Mouse (Mus musculus) limb, embryonic 14.5 days (tissue): ENCODE results near the gene Slc35g1. TPM values are rescaled to one million over a fixed set of nuclear protein-coding genes. Genes with fewer than 3 reads are reported as not detected.
"Not testable (repeated sequence)": the region's sequence is repeated elsewhere in the genome, so short reads cannot be mapped to it uniquely, and the experiment has no call there.

Source experiments
- ATAC-seq: fragments of 200-750 bp; cut with Nextera tagmentation; 2 replicates; pipeline ENCODE4 v1.8.0; 2017; ENCODE audit warnings: low read depth, moderate number of reproducible peaks, moderate TSS enrichment; ENCODE audit not compliant: low FRiP score
- DNase-seq: peaks from one replicate; pipeline ENCODE4 v3.0.0-alpha.2; 2015; ENCODE audit warnings: low spot score
- H3K27ac ChIP-seq: fragments of 300-500 bp; sonication (generic); replicated peaks from 2 replicates; pipeline ENCODE4 v1.5.1; 2014; ENCODE audit warnings: low read depth, mild to moderate bottlenecking, low read length, moderate library complexity, mixed read lengths
- H3K27me3 ChIP-seq: fragments of 300-500 bp; sonication (generic); 2 replicates; pipeline ENCODE4 v1.6.1; 2014; ENCODE audit warnings: low read length, mixed read lengths; ENCODE audit not compliant: control insufficient read depth, insufficient read depth
- H3K36me3 ChIP-seq: fragments of 300-500 bp; sonication (generic); 2 replicates; pipeline ENCODE4 v1.6.1; 2014; ENCODE audit warnings: mild to moderate bottlenecking, low read length, moderate library complexity, mixed read lengths; ENCODE audit not compliant: control insufficient read depth, insufficient read depth
- H3K4me1 ChIP-seq: fragments of 300-500 bp; sonication (generic); 2 replicates; pipeline ENCODE4 v1.6.1; 2014; ENCODE audit warnings: antibody characterized with exemption, low read length, mixed read lengths; ENCODE audit not compliant: control insufficient read depth, insufficient read depth
- H3K4me2 ChIP-seq: fragments of 300-500 bp; sonication (generic); replicated peaks from 2 replicates; pipeline ENCODE4 v1.6.1; 2014; ENCODE audit warnings: low read depth, mild to moderate bottlenecking, low read length, moderate library complexity; ENCODE audit not compliant: severe bottlenecking
- H3K4me3 ChIP-seq: fragments of 300-500 bp; sonication (generic); replicated peaks from 2 replicates; pipeline ENCODE4 v1.5.1; 2014; ENCODE audit warnings: low read length
- H3K9ac ChIP-seq: fragments of 300-500 bp; sonication (generic); 2 replicates; pipeline ENCODE4 v1.6.1; 2014; ENCODE audit warnings: mild to moderate bottlenecking, low read depth, low read length, moderate library complexity; ENCODE audit not compliant: severe bottlenecking
- H3K9me3 ChIP-seq: fragments of 300-500 bp; sonication (generic); 2 replicates; pipeline ENCODE4 v1.6.1; 2016; ENCODE audit warnings: low read length; ENCODE audit not compliant: control insufficient read depth
- POLR2A ChIP-seq: fragments of 200-500 bp; IDR thresholded peaks from 2 replicates; pipeline ENCODE4 v1.8.0; 2012; ENCODE audit warnings: inconsistent platforms, mild to moderate bottlenecking, moderate library complexity, borderline replicate concordance; ENCODE audit not compliant: insufficient read depth, insufficient read length; ENCODE audit errors: extremely low read depth
- WGBS: fragments of 180-500 bp; shearing (Covaris S2); extraction: QIAGEN DNeasy Blood & Tissue Kit; methylation state at CpG from one replicate; pipeline ENCODE4 v1.1.7; 2014; 5-methylcytosine and 5-hydroxymethylcytosine counted together
- polyA plus RNA-seq, 2 experiments: library from polyadenylated mRNA; depleted of rRNA in 1 of 2; stranded (reverse) in 1 of 2; unstranded in 1 of 2; fragments of >200 nt; fragmentation: Nextera tagmentation in 1 of 2; extraction: Ambion mirVana in 1 of 2; gene quantifications; 2 replicates each; pipeline versions ENCODE4 v1.2.1 to v1.2.3; 2012 to 2014

The Slc35g1 gene
- polyA plus RNA-seq, 2 experiments: 3.1 to 3.8 TPM

DNA sequence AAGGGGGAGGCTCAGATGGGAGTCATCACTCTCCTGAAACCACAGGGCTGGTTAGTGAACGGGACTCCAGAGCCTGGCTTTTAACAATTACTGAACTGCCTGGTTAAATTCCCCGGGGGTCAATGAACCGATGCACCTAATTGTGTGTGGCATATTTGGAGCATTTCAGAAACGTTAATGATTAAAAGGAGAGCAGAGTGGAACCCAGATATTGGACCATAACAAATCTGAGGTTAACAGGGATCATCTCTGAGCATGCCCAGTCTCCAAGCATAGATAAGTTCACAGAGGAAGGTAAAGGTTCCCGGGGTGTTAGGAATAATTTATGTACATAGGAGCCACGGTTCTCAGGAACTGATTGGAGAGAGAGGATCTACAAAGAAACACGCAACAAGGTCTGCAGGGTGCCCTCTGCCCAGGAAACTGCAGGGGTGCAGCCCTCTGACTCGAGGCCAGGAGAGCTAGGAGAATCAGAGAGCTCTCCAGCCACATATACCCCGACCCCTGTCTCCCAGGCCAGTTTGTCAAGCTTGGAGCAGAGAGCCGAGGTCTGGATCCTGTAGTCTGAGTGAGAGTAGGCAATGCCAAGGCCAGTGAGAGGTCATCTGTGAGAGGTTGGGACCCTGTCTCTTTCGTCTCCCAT lies 23.2 kb upstream of the Slc35g1 start:
- Histone ChIP-seq H3K36me3 (no peaks in the 10 kb centered on the region), H3K4me1 (no peaks in the 10 kb centered on the region), H3K4me3 (no peak overlapping the region), H3K9ac (no peak overlapping the region), H3K27me3 (no peaks in the 10 kb centered on the region), H3K27ac (no peak overlapping the region), H3K9me3 (no peaks in the 10 kb centered on the region), H3K4me2 (no peak overlapping the region)
- DNase-seq (no peak), ATAC-seq (no peak)
- 21% methylated on average over 11 of the region's 11 CpGs for WGBS
- TF ChIP-seq POLR2A: no peak

DNA sequence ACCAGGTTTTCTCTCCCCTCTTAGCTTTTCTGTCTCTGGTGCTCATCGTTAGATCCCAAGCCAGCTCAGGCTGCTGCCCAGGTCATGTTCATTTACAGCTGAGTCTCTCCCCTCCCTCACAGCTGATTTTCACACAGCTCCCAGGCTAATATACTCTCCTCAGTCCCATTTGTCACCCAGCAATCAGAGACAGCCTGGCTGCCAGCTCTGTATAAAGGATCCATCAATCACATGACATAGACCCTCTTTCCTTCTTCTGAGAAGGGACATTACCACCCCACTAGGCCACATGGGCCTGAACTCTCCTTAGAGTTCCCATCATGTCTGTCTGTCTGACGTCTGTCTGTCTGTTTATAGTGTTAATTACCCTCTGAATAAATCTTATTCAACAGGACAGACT lies 22.4 kb upstream of the Slc35g1 start:
- H3K9ac ChIP-seq: no peak overlapping the region
- no peak overlapping the region for H3K4me3 ChIP-seq
- no peak for ATAC-seq
- WGBS: 33% methylated on average over 2 of the region's 2 CpGs
- TF ChIP-seq POLR2A: no peak
- no peaks in the 10 kb centered on the region for H3K4me1 ChIP-seq
- H3K4me2 ChIP-seq: no peak overlapping the region
- no peak for DNase-seq
- no peaks in the 10 kb centered on the region for H3K9me3 ChIP-seq
- no peaks in the 10 kb centered on the region for H3K27me3 ChIP-seq
- H3K36me3 ChIP-seq: no peaks in the 10 kb centered on the region
- no peak overlapping the region for H3K27ac ChIP-seq

DNA sequence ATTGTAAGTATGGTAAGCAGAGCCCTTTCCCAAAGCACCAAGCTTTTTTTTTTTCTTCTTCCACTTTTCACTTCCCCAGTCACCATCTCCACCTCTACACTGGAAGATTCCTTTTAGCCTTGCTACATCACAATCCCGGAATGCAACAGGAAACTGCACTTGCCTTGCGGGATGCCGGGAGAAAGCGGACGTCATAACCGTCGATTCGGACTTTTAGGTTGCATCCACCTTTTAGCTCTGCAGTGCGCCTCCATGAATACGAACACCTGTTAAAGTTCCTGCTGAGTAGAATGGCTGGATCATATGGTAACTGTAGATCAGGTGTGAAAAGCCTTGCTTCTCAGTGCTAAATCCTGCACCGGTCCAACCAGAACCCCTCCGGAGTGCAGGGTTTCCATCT lies 12.0 kb upstream of the Slc35g1 start:
- Histone ChIP-seq H3K4me2 (no peak overlapping the region), H3K9me3 (no peaks in the 10 kb centered on the region), H3K36me3 (no peaks in the 10 kb centered on the region), H3K4me3 (no peak overlapping the region), H3K27me3 (no peaks in the 10 kb centered on the region), H3K4me1 (no peaks in the 10 kb centered on the region), H3K9ac (no peak overlapping the region), H3K27ac (no peak overlapping the region)
- WGBS: 86% methylated on average over 12 of the region's 12 CpGs
- ATAC-seq (no peak), DNase-seq (no peak)
- TF ChIP-seq POLR2A: no peak

DNA sequence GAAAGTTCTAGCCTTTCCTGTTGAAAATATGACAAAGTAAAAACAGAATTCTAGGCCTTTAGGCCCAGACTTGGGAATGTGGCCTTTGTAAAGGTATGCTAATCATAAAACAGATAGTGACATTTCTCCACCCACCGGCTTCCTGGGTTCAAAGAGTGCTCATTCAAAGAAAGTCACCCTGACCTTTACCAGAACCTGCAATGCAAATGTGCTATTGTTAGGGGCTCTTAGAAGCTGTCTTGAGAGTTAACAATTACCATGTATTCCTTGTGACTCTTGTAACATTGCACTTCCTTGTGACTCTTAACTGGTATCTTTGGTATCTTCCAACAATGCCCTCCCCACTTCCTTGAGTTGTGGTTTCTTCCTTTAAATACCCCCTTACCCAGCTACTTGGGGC lies 8.8 kb upstream of the Slc35g1 start:
- ATAC-seq, H3K4me2 ChIP-seq, H3K9ac ChIP-seq, H3K36me3 ChIP-seq, H3K27ac ChIP-seq, H3K4me1 ChIP-seq, DNase-seq, H3K4me3 ChIP-seq, H3K9me3 ChIP-seq, H3K27me3 ChIP-seq: not testable (repeated sequence)
- 90% methylated on average over 1 of the region's 1 CpGs for WGBS

DNA sequence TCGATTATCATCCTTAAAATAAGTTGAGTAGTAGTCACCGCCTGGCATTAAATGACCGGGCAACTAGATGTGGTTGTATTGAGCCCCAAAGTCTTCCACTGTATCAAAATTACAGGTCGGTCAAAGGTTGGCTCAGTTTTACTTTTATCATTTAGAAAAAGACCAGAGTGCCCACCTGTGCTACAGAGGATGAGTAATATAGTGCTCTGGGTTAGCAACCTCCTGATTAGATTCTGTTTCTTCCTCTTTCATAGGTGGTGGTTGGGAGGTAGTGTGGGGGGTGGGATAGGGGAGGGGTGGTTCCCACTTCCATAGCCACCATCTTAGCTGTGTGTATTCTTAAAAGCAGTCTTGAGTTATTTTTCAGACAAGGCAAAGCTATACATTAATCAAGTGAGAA lies 7.9 kb upstream of the Slc35g1 start:
- H3K36me3 ChIP-seq: no peaks in the 10 kb centered on the region
- DNase-seq (no peak), ATAC-seq (no peak)
- H3K4me2 ChIP-seq: no peak overlapping the region
- no peak overlapping the region for H3K4me3 ChIP-seq
- no peak for TF ChIP-seq POLR2A
- whole genome bisulfite sequencing: 90% methylated on average over 4 of the region's 4 CpGs
- H3K27ac ChIP-seq: no peak overlapping the region
- no peaks in the 10 kb centered on the region for H3K4me1 ChIP-seq
- no peaks in the 10 kb centered on the region for H3K9me3 ChIP-seq
- H3K27me3 ChIP-seq: no peaks in the 10 kb centered on the region
- no peak overlapping the region for H3K9ac ChIP-seq

DNA sequence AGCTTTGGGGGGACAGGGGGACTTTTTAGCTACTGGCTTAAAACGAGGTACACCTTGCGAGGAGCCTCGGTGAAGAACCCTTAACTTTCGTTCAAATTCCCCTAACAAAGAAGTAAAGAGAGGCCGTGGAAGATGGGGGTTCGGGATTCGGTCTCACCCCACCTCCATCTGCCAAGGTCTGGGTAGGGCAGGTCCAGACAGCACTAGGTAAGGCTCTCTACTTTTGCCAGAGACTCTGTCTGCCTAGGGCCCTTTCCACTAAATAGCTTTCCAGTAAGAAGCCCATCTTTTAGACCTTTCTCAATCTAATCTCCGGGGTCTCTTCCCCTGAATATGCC lies 822 bp downstream of the Slc35g1 start:
- H3K4me1 ChIP-seq: no peaks in the 10 kb centered on the region
- H3K27me3 ChIP-seq: no peaks in the 10 kb centered on the region
- H3K9ac ChIP-seq: 0 out of 2 replicates have a peak overlapping the region, but pooled peaks have one; percentile 60
- H3K36me3 ChIP-seq: no peaks in the 10 kb centered on the region
- WGBS: 26% methylated on average over 8 of the region's 8 CpGs
- DNase-seq (no peak), ATAC-seq (no peak)
- H3K4me2 ChIP-seq: peak overlapping the region; percentile 74
- no peak overlapping the region for H3K27ac ChIP-seq
- no peak for TF ChIP-seq POLR2A
- no peaks in the 10 kb centered on the region for H3K9me3 ChIP-seq
- H3K4me3 ChIP-seq: peak overlapping the region; percentile 53
